Mouse (Mus musculus) lung, adult 2 months (tissue): ENCODE results near the gene Lrrn4cl.

Experiments
- CTCF ChIP-seq: fragments of 200-500 bp; IDR thresholded peaks from 2 replicates; pipeline ENCODE4 v1.5.1; 2011; ENCODE audit warnings: mild to moderate bottlenecking, low read length, control low read depth; ENCODE audit not compliant: insufficient read depth
- POLR2A ChIP-seq: fragments of 200-500 bp; IDR thresholded peaks from 2 replicates; pipeline ENCODE4 v1.6.1; 2011; ENCODE audit warnings: low read depth, mild to moderate bottlenecking, control low read depth, low read length, borderline replicate concordance; ENCODE audit errors: extremely low read depth

GRCm38 (mm10) chr19:8899079-8899478 lies 48.5 kb downstream of the Lrrn4cl start:
- TF ChIP-seq CTCF (no peak), POLR2A (no peak)
